Mouse (Mus musculus) central nervous system, embryonic 11.5 days (tissue): ENCODE results near the gene Agmat. TPM values are rescaled to one million over a fixed set of nuclear protein-coding genes. Genes with fewer than 3 reads are reported as not detected.

Experiments used
- polyA plus RNA-seq: library from polyadenylated mRNA; depleted of rRNA; stranded (reverse); fragments of >200 nt; gene quantifications from 2 replicates; pipeline ENCODE4 v1.2.3, GENCODE M21; 2012; rRNA removed

The Agmat gene
- polyA plus RNA-seq, result 0.40 and 0.66 TPM in 2 replicates

DNA sequence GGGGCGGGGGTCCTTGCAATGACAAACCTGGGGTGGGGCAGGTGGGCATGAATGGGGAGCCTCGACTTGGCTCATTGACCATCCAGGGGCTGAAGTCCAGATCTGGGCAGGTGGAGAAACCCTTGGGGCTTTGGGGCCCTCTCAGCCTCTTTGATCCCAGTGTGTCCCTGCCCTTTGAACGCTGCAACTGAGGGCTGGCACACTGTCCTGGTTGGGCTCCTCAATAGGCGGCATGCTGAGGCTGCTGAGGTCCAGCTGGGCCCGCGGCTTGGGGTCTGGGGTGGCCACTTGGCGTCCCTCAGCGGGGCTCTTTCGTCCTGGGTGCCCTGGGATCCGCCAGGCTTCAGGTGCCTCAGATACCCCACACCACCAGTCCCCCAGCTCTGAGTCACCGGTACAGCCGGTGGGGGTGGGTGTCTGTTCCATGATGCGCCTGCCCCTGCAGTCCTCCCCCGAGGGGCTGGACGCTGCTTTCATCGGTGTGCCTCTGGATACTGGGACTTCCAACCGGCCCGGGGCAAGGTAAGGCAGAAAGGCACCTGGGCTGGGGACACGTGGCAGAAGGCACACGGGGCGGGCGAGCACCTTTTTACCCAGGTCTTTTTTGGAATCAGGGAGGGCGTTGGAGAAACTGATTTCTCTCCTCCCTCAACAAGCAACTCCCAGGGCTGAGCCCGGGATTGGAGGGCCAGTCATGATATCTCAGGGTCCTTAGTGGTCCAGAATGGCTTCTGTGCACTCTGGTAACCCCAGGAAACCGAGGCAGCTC, at the start of gene Agmat:
Gene Agmat, plus strand, starts transcription at position 95 of the 769 bp plus-strand sequence.

DNA sequence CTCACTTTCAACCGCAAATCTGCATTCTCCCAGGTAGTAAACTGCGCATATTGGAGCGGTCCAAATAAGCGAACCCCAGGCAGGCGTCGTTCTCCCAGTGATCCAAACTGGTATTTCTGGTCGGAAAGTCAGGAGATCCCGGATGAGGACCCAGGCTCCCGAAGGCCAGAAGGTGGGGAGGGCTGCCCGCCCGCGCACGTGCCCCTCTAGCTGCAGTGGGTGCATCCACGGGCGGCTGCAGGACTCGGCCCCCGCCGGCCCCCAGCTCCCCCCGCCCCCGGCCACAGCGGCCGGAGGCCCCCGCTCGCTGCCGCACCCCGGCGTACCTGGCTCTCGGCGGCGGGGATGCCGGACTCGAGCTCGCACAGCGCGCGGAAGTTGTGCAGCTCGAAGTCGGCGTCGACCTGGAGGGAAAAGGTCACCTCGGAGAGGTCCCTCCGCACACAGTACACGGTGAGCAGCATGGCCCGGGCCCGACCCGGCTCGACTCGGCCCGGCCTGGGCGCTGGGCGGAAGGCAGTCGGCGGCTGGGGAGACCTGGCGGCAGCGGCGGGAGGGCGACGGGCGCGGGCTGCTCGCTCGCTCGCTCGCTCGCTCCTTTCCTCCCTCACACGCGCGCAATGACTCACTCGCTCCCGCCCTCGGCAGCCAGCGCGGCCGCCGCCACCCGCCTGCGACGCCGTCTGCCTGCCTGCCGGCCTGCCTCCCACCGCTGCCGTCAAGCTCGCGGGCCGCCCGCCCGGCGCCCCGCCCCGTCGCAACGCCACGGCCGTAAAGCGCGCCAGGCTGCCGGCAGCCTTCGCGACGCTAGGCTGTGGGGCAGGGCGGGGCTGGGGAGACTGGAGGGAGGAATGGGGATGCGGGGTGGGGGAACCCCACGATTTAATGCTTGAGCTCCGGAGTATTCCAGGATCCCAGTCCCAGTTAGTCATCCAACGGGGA, 23.5 kb upstream of the Agmat start, which contains the start of gene Ddi2:
Gene Ddi2, minus strand, starts transcription at position 689 of the 942 bp plus-strand sequence.

DNA sequence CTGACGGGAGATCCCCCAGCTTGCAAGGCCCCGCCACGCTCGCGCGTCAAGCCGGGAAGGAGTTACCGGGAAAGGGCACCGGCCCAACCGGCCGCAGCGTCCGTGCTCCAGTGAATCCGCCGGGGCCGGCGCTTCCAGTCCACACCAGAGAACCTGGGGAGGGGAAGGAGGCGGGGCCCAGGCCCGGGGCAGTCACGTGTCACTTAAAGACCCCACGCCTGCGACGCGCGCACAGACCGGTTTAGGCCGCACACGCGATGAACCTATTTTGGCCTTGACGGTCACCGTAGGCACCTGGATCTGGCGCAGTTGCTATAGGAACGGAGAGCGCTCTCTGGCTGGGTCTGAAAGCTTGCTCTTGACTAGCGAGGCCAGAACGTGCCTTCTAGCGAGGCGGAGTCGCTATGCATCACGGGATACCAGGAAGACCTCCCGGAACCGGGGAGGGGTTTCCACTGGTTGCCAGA, 44.1 kb downstream of the Agmat start, which contains the start of gene Dnajc16:
Gene Dnajc16, minus strand, starts transcription at position 408 of the 467 bp plus-strand sequence.

DNA sequence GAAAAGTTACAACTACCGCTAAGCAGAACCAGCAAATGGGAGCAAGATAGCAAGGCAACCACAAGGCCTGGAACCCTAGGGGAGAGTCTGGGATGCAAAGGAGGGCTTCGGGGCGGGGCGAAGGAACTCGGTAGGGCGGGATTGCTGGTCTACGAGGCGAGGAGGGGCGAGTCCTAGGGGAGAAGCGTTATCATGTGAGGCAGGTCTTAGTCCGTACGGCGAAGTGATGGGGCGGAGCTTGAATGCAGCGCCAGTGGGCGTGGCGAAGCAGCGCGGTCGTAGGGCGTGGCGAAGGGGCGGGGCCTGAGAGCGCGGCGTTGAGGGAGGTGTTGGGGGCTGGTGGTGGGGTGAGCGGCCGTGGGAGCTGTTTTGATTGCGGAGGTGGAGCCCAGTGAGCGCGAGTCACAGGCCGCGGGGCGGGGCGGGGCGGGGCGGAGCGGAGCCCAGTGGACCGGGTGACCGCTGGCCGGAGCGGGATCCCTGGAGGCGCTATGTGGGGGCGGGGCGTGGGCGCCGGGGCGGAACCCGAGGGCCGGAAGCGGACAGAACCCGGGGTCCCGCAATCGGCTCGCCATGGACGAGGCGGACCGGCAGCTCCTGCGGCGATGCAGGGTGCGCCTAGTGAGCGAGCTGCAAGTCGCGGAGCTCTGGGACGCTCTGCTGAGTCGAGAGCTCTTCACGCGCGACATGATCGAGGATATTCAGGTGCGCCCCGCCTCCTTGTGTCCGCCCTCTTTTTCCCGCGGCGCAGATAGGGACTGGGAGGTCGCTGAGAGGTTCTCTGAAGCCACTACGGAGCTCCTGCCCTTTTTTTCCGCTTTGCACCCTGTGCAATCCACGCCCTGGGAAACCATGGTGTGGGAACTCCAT, 47.0 kb downstream of the Agmat start, which contains the start of gene Casp9:
Gene Casp9, plus strand, starts transcription at position 331 of the 870 bp plus-strand sequence.

Other genes starting within 250 kb of the Agmat start
- gene Spen, start 208.1 kb upstream of the Agmat start, polyA plus RNA-seq, result 16.7 and 19.1 TPM in 2 replicates
- gene Fblim1, start 140.6 kb upstream of the Agmat start, polyA plus RNA-seq, result 38.0 and 60.0 TPM in 2 replicates
- gene Tmem82, start 128.0 kb upstream of the Agmat start, polyA plus RNA-seq, result 0.57 and 0.65 TPM in 2 replicates
- gene Slc25a34, start 122.9 kb upstream of the Agmat start, polyA plus RNA-seq, result 0.10 and 0.21 TPM in 2 replicates
- gene Plekhm2, start 81.8 kb upstream of the Agmat start, polyA plus RNA-seq, result 20.1 and 29.7 TPM in 2 replicates
- 9.8 TPM in 1 of 2 replicates, not detected in the other for gene Rsc1a1, start 61.1 kb upstream of the Agmat start, polyA plus RNA-seq
- 22.3 and 22.6 TPM in 2 replicates for gene Ddi2, start 23.3 kb upstream of the Agmat start, polyA plus RNA-seq
- gene Dnajc16, start 44.3 kb downstream of the Agmat start, polyA plus RNA-seq, result 8.1 and 11.2 TPM in 2 replicates
- 19.3 and 21.0 TPM in 2 replicates for gene Casp9, start 46.9 kb downstream of the Agmat start, polyA plus RNA-seq
- gene Cela2a, start 79.5 kb downstream of the Agmat start, polyA plus RNA-seq, result 0.16 TPM in 1 of 2 replicates, not detected in the other
- not detected in 2 replicates for gene Ctrc, start 99.7 kb downstream of the Agmat start, polyA plus RNA-seq
- gene Efhd2, start 128.2 kb downstream of the Agmat start, polyA plus RNA-seq, result 42.0 and 42.9 TPM in 2 replicates